Mouse (Mus musculus): ENCODE measurements around the gene Senp5.
A peak's percentile ranks its signal among the peaks of the same experiment; 100 is the strongest.

Senp5 gene

DNA sequence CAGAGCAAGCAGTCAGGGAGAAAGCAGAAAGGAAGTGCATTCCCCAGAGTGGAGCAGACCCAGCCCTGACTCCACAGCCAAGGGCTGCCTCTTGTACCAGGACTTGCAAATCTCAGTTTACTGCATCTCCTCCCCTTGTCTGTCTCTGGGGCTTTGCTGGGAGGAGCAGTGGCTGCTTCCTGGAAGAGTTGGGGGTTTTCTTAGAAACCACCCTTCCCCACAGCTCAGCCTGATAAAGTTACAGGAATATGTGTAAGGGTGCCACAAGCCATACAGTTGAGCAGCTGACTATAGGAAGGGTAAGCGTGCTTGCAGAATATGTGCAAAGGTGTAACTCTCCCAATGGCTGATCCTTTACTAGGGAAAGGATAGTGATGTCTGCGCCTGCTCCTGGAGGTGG lies 62.5 kb downstream of the Senp5 start:
- DNase-seq (ENCODE audit: low spot score in 2 of 2): no peak

DNA sequence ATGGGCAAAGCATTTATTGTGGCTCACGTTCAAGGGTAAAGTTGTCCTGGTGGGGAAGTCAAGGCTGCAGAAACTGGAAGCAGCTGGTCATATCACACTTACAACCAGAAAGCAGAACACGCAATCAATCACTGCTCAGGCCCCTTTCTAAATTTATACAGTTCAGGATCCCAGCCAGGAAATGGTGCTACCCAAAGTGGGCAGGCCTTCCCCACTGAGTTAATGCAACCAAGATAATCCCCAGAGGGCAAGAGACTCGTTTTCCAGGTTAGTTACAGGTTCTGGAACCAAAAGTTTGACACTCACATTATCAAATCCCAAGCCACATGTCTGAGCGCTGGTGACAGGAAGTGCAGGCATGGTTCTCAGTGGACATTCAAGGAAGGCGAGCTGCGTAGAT lies 64.2 kb downstream of the Senp5 start:
- DNase-seq (ENCODE audit: low spot score in 2 of 2): no peak

DNA sequence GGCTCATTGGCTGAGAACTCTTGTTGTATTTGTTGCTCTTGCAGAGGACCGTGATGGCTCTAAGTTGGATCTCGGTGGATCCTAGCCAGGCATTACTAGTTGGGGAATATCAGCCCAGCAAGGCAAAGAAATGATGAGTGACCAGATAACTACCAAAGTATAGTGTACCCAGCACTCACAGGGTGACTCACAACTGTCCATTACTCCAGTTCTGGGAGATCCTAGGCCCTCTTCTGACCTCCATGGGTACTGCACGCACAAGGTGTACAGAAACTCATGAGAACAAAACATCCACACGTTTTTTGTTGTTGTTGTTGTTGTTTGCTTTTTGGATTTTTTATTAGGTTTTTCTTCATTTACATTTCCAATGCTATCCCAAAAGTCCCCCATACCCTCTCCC lies 66.5 kb downstream of the Senp5 start:
- no peak for DNase-seq (ENCODE audit: low spot score in 2 of 2)

DNA sequence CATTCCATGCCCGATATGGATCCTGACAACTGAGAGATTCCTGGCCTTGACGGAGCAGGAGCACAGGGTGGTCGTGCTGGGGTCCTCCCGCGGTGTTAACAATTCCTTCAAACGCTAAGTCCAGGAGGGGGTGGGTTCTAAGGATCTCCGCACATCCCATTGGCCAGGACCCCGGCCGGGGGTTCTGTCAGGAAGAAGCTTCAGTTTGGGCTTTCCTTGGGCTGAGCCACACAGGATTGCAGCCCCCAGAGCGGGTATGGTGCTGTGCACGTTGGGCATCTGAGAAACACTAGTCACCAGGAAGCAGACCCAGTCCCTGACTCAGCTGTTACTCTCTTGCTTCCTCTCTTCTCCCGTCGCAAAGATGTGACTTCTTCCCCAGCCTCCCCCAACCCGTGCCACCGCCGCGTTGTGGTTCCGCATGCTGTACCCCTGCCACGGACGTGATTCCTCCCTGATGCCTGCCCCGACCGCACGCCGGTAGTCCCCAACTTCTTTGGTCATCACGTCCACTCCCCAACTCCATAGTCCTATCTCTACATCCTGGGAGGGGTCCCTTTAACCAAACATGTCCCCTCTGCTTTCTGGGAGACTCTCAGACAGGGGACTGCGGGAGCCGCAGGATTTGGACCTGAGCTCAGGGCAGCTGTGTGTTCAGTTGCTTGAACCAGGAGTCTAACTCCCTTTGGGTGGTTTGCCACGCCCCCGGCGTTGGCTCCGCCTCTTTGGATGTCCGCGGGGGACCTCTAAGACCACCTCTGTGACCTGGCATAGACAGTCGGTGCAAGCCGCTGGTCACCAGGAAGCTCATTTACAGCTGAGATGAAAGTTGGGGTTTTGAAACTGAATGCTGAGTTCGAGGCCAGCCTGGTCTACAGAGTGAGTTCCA lies 67.8 kb downstream of the Senp5 start:
- DNase-seq (ENCODE audit: low spot score in 2 of 2): no peak

DNA sequence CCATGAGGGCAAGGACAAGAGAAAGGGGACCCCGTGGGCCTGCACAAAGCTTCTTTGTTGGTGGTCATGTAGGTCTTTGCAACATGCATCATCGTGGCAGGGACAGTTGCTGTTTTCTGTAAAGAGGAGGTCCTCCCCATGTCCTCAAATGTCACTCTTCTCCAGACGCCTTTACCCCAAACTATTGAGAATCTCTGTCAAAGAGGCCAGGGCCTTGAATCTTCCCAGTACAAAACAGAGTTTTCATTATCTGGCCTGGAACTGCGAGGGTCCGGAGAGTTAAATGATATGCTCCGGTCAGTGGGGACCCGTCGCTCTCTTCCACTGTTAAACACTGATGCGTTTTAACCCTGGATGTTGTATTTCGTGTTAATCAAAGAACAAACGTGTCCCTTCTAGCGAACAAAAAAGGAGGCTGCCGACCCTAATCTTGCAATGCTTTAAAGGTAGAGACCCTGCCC lies 68.5 kb downstream of the Senp5 start:
- no peak for DNase-seq (ENCODE audit: low spot score in 2 of 2)

DNA sequence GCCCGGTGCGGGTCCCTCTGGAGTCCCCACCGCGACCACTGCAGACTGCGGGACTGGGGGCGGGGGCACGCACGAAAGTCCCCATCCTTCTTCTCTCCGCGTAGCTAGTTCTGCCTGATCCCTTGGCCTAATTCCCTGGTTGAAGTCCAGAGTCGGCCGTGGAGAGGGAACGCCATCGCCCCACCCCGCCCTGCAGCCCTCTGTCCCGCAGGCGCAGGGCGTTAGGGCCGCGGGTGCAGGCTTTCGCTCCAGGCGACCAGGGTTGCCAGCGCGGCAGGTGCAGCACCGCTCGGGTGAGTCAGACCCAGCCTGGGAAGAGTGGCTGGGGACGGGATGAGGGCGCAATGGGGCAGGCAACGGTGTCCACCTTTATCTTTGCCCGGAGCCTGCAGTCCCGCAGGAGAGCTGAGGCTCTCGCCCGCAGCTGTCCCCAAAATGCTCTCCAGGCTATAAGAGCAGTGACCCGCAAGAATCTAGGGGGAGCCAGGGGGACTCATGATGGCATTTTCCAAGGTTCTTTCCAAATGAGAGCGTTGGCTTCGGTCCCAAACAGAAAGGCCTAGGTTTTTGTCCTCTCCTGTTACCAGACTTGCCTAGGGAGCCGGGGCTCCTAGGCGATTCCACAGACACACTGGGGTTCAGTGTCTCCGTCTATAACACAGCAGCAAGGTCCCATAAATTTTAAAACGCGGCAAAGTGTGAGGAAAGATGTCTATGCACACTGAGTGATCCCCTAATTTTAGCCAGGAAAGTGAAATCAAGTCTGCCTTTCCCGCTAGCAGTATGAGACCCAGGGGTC lies 69.1 kb downstream of the Senp5 start, which contains the start of gene Pigz:
Gene Pigz (plus strand): TSS at position 101 of the 799 bp plus-strand sequence.
- peak; percentile 49 to 66 for DNase-seq (ENCODE audit: low spot score in 2 of 2)

DNA sequence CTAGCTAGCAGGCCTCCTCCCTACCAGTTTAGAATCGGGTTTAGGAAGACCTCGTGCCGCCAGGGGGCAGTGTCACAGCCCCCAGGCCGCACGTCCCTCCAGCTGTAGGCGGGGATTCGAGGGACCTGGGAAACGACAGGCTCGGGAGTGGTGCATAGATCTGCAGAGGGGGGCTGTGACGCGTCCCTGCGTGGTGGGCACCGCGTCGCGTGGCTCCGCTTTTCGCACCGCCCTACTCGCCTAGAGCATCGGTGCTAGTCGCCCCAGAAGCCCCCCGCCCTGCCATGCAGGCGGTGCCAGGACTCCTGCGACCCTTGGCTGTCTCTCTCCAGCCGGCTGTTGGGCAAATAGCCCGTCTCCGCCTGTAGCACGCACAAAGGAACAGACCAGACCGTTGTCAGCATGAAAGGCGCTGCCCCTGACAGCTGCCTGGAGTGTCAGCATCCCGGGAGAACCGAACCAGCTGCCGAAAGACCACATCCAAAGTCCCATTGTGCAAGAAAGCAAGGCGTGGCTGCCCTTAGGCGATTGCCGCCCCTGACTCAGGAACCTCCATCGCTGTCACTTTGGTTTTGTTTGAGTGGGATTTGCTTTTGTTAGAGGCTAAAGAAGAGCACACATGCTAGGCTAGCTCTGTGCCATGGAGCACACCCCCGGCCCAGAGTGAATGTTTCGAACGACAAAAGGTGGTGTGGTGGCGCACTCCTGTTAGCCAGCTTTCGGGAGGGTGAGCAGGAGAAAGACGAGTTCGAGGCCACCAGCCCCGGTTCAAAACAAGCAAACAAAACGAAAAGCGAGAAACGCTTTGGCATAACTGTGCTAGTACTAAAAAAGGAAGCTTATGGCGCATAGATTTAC lies 70.0 kb downstream of the Senp5 start:
- DNase-seq (ENCODE audit: low spot score in 2 of 2): peak; percentile 89 to 90

DNA sequence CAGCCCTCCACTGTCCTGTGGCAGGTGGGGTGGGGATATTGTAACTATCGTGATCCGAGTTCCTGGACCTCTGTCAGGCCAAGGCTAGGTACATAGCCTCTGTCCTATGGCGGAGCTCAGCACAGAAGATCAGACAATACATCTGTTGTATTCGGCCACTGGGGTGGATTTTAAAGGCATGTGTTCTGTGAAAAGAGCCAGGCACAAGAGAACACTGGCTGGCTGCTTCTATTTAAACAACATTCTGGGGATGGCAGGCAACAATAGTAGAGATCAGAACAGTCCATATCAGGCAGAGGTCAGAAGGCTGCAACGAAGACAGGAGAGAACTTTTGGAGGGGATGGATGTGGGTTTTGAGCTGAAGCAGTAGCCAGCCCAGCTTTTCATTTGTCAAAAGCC lies 70.8 kb downstream of the Senp5 start:
- no peak for DNase-seq (ENCODE audit: low spot score in 2 of 2)

DNA sequence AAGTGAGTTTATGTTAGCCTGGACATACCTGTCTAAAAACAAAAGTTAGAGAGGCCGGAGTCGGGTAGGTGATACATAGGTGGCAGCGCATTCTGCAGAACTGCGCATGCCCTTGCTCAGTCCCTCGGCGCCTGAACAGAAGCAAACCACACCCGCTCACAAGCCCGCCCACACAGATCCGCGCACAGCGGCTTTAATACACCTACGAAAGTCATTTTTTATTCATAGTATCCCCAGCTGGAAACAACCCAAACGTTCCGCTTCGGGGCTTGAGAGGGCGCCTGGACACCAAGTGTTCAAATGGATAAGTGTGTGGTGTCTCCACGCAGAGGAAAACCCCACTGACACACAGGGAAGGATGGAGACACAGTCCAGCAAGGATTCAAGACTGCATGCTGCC lies 71.8 kb downstream of the Senp5 start:
- no peak for DNase-seq (ENCODE audit: low spot score in 2 of 2)

DNA sequence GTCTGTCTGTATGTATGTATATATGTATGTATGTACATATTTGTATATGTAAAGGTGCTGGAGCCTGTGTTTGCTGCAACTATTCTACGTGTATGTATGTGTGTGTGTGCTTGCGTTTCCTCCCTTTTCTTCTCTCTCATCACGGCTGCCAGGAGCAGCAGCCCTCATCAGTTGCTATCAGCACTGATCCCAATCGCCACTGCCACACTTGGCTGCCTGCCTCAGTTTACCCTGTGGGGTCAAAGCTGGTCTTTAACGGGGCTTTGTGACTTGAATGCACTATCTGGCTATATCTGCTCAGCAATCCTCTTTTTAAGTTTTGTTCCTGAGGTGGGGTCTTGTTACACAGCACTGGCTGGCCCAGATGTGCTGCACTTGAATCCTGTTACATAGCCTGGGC lies 75.7 kb downstream of the Senp5 start:
- no peak for DNase-seq (ENCODE audit: low spot score in 2 of 2)

DNA sequence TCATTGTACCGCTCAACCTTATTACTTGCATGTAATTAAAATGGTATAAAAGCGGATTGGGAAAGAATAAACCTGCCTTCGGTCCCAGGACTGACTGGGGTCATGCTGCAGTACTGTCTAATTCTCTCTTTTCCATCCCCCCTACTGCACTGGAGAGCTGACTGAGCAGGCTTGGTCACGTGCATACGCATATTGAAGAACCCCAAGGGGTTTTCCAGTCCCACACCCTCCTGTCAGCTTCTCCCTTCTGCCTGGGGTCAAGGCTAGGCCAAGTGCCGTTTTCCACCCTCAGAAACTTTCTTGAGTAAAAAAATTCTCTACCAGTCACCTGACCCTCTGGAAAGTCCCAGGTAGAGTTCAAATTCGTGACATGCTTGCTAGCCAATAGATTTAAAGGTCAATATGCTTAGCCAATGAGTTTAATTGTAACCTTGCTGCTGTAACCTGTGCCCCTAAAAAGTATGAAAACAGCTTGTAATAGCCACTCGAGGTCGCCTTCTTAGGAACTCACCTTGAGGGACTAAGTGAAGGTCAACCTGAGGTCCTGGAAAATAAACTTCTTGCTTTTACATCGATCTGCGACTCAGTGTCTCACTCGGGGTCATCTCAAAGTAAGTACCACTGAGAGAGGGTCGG lies 76.4 kb downstream of the Senp5 start:
- no peak for DNase-seq (ENCODE audit: low spot score in 2 of 2)

DNA sequence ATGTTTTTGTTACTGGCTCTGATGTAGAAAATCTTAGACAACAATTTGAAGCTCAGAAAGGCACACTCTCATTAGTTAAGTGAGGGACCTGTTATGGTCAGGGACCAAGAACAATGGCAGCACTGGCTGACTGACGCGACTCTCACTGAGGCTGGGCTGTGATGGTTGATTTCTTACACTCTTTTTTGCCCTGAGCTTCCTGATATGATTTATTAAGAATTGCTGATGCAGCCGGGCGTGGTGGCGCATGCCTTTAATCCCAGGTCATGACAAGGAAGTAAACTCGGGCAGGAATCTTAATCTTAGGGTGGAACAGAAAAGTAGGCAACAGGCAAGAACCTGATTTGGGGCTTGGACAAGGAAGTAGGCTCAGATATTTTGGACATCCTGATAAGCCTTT lies 77.0 kb downstream of the Senp5 start:
- DNase-seq (ENCODE audit: low spot score in 2 of 2): no peak

DNA sequence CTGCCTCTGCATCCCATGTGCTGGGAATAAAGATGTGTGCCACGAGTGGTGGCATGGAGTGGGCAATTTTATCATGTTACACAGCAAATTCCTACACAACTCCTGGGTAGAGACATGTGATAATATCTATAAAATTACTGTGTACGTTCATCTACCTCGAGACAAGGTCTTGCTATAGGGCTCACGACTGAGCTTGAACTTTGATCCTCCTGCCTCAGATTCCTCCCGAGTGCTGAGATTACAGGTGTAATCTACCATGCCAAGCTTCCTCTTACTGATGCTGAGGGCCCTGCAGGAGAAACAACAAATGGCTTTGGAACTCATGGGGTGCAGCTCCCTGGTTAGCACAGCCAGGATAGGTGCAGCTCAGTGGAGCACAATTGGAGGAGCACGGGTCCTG lies 78.7 kb downstream of the Senp5 start:
- DNase-seq (ENCODE audit: low spot score in 2 of 2): no peak

DNA sequence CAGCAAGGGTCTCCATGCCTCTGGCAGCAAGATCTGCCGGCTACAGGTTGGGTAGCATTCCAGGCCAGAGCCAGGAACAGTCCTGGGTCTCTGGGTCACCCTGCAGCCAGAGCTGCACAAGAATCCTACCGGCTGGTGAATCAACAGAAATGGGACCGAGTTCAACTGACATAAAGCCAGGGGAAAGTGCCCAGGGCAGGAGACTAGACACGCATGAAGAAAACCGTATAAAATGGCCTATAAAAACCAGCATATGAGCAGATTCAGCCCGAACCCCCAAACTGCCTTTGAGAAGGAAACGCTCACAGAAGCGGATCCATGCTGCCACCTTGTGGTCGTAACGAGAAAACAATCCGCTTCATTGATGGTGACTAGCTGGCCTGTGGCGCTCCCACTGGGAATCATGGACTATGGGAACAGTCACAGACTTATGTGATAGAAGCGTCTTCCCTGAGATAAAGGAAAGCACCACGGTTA lies 84.8 kb downstream of the Senp5 start:
- peak in 1 of 2 experiments; percentile 70 for DNase-seq (ENCODE audit: low spot score in 2 of 2)

DNA sequence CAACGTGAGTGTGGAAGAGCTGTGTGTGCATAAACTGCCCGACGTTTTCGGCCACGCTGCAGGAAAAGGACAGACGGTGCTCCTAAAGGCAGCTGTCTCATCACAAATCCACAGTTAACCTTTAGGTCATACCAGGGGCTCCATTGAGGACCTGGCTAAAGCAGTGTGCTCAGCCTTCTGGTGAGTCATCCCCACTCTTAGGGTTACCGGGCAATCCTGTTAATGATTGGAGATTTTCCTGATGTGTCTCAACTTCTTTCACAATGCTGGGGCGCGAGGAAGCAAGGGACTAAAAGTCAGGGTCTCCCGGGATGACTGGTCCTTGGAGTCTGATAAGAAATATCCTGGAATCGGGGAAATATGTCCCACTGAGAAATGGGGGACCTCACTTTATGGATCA lies 85.3 kb downstream of the Senp5 start:
- DNase-seq (ENCODE audit: low spot score in 2 of 2): no peak

DNA sequence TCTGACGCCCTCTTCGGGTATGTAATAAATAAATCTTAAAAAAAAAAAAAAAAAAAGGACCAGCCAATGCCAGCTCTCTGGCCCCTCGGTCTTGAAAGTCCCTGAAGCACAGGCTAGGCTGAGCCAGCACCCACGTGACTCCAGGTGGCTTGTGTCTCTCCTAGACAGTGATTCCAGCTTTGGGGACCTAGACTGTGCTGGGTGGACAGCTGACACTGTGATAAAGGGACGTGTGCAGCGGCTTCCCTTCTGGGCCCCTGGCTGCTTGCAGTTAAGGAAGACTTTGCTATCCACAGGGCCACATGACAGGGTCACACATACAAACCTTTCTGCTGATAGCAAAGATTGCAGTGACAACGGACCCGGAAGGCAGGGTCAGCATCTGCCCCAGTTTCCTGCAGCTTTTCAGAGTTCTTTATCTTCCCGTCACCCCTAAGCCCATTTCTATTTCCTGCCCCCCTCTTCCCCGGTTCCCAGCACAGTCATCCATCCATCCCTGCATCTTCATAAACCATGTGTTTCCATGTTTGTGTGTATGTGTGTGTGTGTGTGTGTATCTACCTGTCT lies 92.7 kb downstream of the Senp5 start:
- DNase-seq (ENCODE audit: low spot score in 2 of 2): no peak
